Mouse (Mus musculus): Measurements from ENCODE around the gene Cxcr5. TPM values are rescaled to one million over a fixed set of nuclear protein-coding genes. Genes with fewer than 3 reads are reported as not detected.

The Cxcr5 gene
- polyA plus RNA-seq, 1 experiment from 2014 or later = not detected

GRCm38 (mm10) chr9:44482112-44482511 is 79.6 kb downstream of the Cxcr5 start:
- WGBS = 7% methylated on average over 3 of the region's 3 CpGs

GRCm38 (mm10) chr9:44479628-44480428 is 81.8 kb downstream of the Cxcr5 start:
- DNase-seq (ENCODE audit: low spot score) = peak; percentile 96
- H3K9me3 ChIP-seq (replicated peaks; ENCODE audit: low read length) = no peaks in the 10 kb centered on the region
- H3K4me2 ChIP-seq (ENCODE audit: low read length) = peak overlapping the region; percentile 98
- H3K27ac ChIP-seq = peak overlapping the region; percentile 97
- H3K27me3 ChIP-seq (ENCODE audit: insufficient read depth, low read length) = no peaks in the 10 kb centered on the region
- 0% methylated on average over 26 of the region's 26 CpGs for WGBS
- peak; percentile 37; the same call in 1 of the 2 replicates for ATAC-seq (replicated peaks; ENCODE audit: low FRiP score, low read depth)
- no peaks in the 10 kb centered on the region for H3K36me3 ChIP-seq (ENCODE audit: insufficient read depth, low read length)
- H3K4me3 ChIP-seq (replicated peaks; ENCODE audit: low read depth, low read length) = peak overlapping the region; percentile 80
- peak; percentile 90 for TF ChIP-seq CTCF (IDR thresholded peaks at IDR 0.05; ENCODE audit: low read depth)
- peaks cover 10% of the 10 kb centered on the region; the same call in 1 of the 2 replicates for H3K4me1 ChIP-seq (replicated peaks; ENCODE audit: insufficient read depth, low read length)
- peak overlapping the region; percentile 75 for H3K9ac ChIP-seq (ENCODE audit: low read depth, low read length)

More at GRCm38 (mm10) chr9:44482112-44482511, 79.6 kb downstream of the Cxcr5 start:
- no peak overlapping the region for H3K4me3 ChIP-seq (replicated peaks; ENCODE audit: low read depth, low read length)
- H3K4me2 ChIP-seq (ENCODE audit: low read length) = peak overlapping the region; percentile 77
- peaks cover 32% of the 10 kb centered on the region for H3K4me1 ChIP-seq (replicated peaks; ENCODE audit: insufficient read depth, low read length)
- no peaks in the 10 kb centered on the region for H3K27me3 ChIP-seq (ENCODE audit: insufficient read depth, low read length)
- no peak overlapping the region for H3K27ac ChIP-seq
- H3K9ac ChIP-seq (ENCODE audit: low read depth, low read length) = no peak overlapping the region
- no peaks in the 10 kb centered on the region for H3K36me3 ChIP-seq (ENCODE audit: insufficient read depth, low read length)
- no peaks in the 10 kb centered on the region for H3K9me3 ChIP-seq (replicated peaks; ENCODE audit: low read length)
- no peak; the same call in 1 of the 2 replicates for ATAC-seq (replicated peaks; ENCODE audit: low FRiP score, low read depth)
- no peak for TF ChIP-seq CTCF (IDR thresholded peaks at IDR 0.05; ENCODE audit: low read depth)
- DNase-seq (ENCODE audit: low spot score) = no peak

GRCm38 (mm10) chr9:44478959-44479605 is 82.6 kb downstream of the Cxcr5 start:
- Histone ChIP-seq H3K4me2 (ENCODE audit: low read length) (peak overlapping the region; percentile 98), H3K27ac (peak overlapping the region; percentile 97), H3K4me3 (replicated peaks; ENCODE audit: low read depth, low read length) (peak overlapping the region; percentile 80), H3K36me3 (ENCODE audit: insufficient read depth, low read length) (no peaks in the 10 kb centered on the region), H3K27me3 (ENCODE audit: insufficient read depth, low read length) (no peaks in the 10 kb centered on the region), H3K9ac (ENCODE audit: low read depth, low read length) (peak overlapping the region; percentile 75), H3K4me1 (replicated peaks; ENCODE audit: insufficient read depth, low read length) (peaks cover 5% of the 10 kb centered on the region; the same call in 1 of the 2 replicates), H3K9me3 (replicated peaks; ENCODE audit: low read length) (no peaks in the 10 kb centered on the region)
- DNase-seq (ENCODE audit: low spot score) (peak; percentile 94), ATAC-seq (replicated peaks; ENCODE audit: low FRiP score, low read depth) (peak; percentile 42)
- WGBS = under 1% methylated on average over 29 of the region's 29 CpGs
- peak; percentile 40; the same call in 1 of the 2 replicates for TF ChIP-seq CTCF (IDR thresholded peaks at IDR 0.05; ENCODE audit: low read depth)

- Histone ChIP-seq H3K4me3 (replicated peaks; ENCODE audit: low read depth, low read length) (peak overlapping the region; percentile 80), H3K9me3 (replicated peaks; ENCODE audit: low read length) (no peaks in the 10 kb centered on the region), H3K36me3 (ENCODE audit: insufficient read depth, low read length) (no peaks in the 10 kb centered on the region), H3K4me2 (ENCODE audit: low read length) (peak overlapping the region; percentile 98), H3K4me1 (replicated peaks; ENCODE audit: insufficient read depth, low read length) (peaks cover 5% of the 10 kb centered on the region; the same call in 1 of the 2 replicates), H3K9ac (ENCODE audit: low read depth, low read length) (peak overlapping the region; percentile 75), H3K27me3 (ENCODE audit: insufficient read depth, low read length) (no peaks in the 10 kb centered on the region), H3K27ac (peak overlapping the region; percentile 97)
- ATAC-seq (replicated peaks; ENCODE audit: low FRiP score, low read depth) (peak; percentile 44), DNase-seq (ENCODE audit: low spot score) (peak; percentile 96)
- TF ChIP-seq CTCF (IDR thresholded peaks at IDR 0.05; ENCODE audit: low read depth) = no peak
- 1% methylated on average over 21 of the region's 27 CpGs for WGBS
These were observed 83.3 kb downstream of the Cxcr5 start for GRCm38 (mm10) chr9:44478229-44478921.

GRCm38 (mm10) chr9:44477339-44478228 is 84.1 kb downstream of the Cxcr5 start:
- Histone ChIP-seq H3K9me3 (replicated peaks; ENCODE audit: low read length) (no peaks in the 10 kb centered on the region), H3K4me2 (ENCODE audit: low read length) (peak overlapping the region; percentile 98), H3K9ac (ENCODE audit: low read depth, low read length) (peak overlapping the region; percentile 75), H3K4me1 (replicated peaks; ENCODE audit: insufficient read depth, low read length) (peaks cover 5% of the 10 kb centered on the region; the same call in 1 of the 2 replicates), H3K36me3 (ENCODE audit: insufficient read depth, low read length) (no peaks in the 10 kb centered on the region), H3K27me3 (ENCODE audit: insufficient read depth, low read length) (no peaks in the 10 kb centered on the region), H3K4me3 (replicated peaks; ENCODE audit: low read depth, low read length) (peak overlapping the region; percentile 80), H3K27ac (peak overlapping the region; percentile 97)
- ATAC-seq (replicated peaks; ENCODE audit: low FRiP score, low read depth) = peak; percentile 8; the same call in 1 of the 2 replicates
- WGBS = 6% methylated on average over 24 of the region's 24 CpGs
- peak; percentile 94 for TF ChIP-seq CTCF (IDR thresholded peaks at IDR 0.05; ENCODE audit: low read depth)
- peak; percentile 90 for DNase-seq (ENCODE audit: low spot score)
